Mouse (Mus musculus) megakaryocyte-erythroid progenitor cell, adult 5-6 weeks (primary cell): ENCODE results near the gene Pycard. TPM values are rescaled to one million over a fixed set of nuclear protein-coding genes. Genes with fewer than 3 reads are reported as not detected.
"Not testable (repeated sequence)": the region's sequence is repeated elsewhere in the genome, so short reads cannot be mapped to it uniquely, and the experiment has no call there.

Source experiments
- ATAC-seq: replicated peaks from 2 replicates; pipeline ENCODE4 v1.8.0; 2016; ENCODE audit warnings: mild to moderate bottlenecking, inconsistent platforms; ENCODE audit not compliant: severe bottlenecking, poor library complexity, low FRiP score, low TSS enrichment
- total RNA-seq, 2 experiments: library from RNA; stranded (forward) in 1 of 2; stranded (reverse) in 1 of 2; fragments of 200-1000, 215-1000 nt in 1 of 2; fragments of >200 nt in 1 of 2; fragmentation: Nextera tagmentation in 1 of 2; gene quantifications; 2 replicates each; pipeline ENCODE4 v1.2.3; 2014 to 2017

The Pycard gene
- total RNA-seq, 2 experiments from 2014 or later = 10.6 to 56.1 TPM

GRCm38 (mm10) chr7:127952864-127953581, 40.6 kb downstream of the Pycard start:
- ATAC-seq = no peak

GRCm38 (mm10) chr7:127946470-127947023, 47.1 kb downstream of the Pycard start, which contains the start of gene Prss36:
Gene Prss36, minus strand, starts transcription at chr7:127946725.
- ATAC-seq = no peak

- ATAC-seq = no peak
Observed at GRCm38 (mm10) chr7:127944614-127945013, 49.1 kb downstream of the Pycard start.

- ATAC-seq = not testable (repeated sequence)
Observed at GRCm38 (mm10) chr7:127942097-127942496, 51.6 kb downstream of the Pycard start.

Other genes with a start within 250 kb of the Pycard start
- gene Fbxl19, start 249.3 kb downstream of the Pycard start, total RNA-seq (2014; fragmentation: Nextera tagmentation) = 11.6 and 14.2 TPM in 2 replicates
- 12.2 and 12.5 TPM in 2 replicates for gene Fbxl19, start 249.3 kb downstream of the Pycard start, total RNA-seq (2017)
- 23.4 and 29.5 TPM in 2 replicates for gene Orai3, start 224.1 kb downstream of the Pycard start, total RNA-seq (2014; fragmentation: Nextera tagmentation)
- 21.0 and 22.9 TPM in 2 replicates for gene Orai3, start 224.1 kb downstream of the Pycard start, total RNA-seq (2017)
- gene Setd1a, start 217.2 kb downstream of the Pycard start, total RNA-seq (2014; fragmentation: Nextera tagmentation) = 83.0 and 94.4 TPM in 2 replicates
- 10.6 and 19.5 TPM in 2 replicates for gene Setd1a, start 217.2 kb downstream of the Pycard start, total RNA-seq (2017)
- gene Gm49388, start 208.3 kb downstream of the Pycard start, total RNA-seq (2014; fragmentation: Nextera tagmentation) = 1.0 TPM in 1 of 2 replicates, not detected in the other
- 0.85 TPM in 1 of 2 replicates, not detected in the other for gene Gm49388, start 208.3 kb downstream of the Pycard start, total RNA-seq (2017)
- gene Hsd3b7, start 193.3 kb downstream of the Pycard start, total RNA-seq (2014; fragmentation: Nextera tagmentation) = 38.9 and 56.1 TPM in 2 replicates
- gene Hsd3b7, start 193.3 kb downstream of the Pycard start, total RNA-seq (2017) = 16.8 and 60.3 TPM in 2 replicates
- 67.0 and 84.7 TPM in 2 replicates for gene Stx4a, start 169.6 kb downstream of the Pycard start, total RNA-seq (2014; fragmentation: Nextera tagmentation)
- gene Stx4a, start 169.6 kb downstream of the Pycard start, total RNA-seq (2017) = 31.5 and 44.7 TPM in 2 replicates
- 0.10 and 3.0 TPM in 2 replicates for gene Stx1b, start 169.3 kb downstream of the Pycard start, total RNA-seq (2014; fragmentation: Nextera tagmentation)
- 0.19 and 4.3 TPM in 2 replicates for gene Stx1b, start 169.3 kb downstream of the Pycard start, total RNA-seq (2017)
- 32.4 and 38.3 TPM in 2 replicates for gene Zfp646, start 117.6 kb downstream of the Pycard start, total RNA-seq (2014; fragmentation: Nextera tagmentation)
- 36.9 and 43.3 TPM in 2 replicates for gene Zfp646, start 117.6 kb downstream of the Pycard start, total RNA-seq (2017)
- 9.3 and 12.8 TPM in 2 replicates for gene Zfp668, start 117.0 kb downstream of the Pycard start, total RNA-seq (2014; fragmentation: Nextera tagmentation)
- gene Zfp668, start 117.0 kb downstream of the Pycard start, total RNA-seq (2017) = 2.3 and 2.8 TPM in 2 replicates
- gene Prss53, start 102.9 kb downstream of the Pycard start, total RNA-seq (2014; fragmentation: Nextera tagmentation) = 0.81 TPM in 1 of 2 replicates, not detected in the other
- gene Prss53, start 102.9 kb downstream of the Pycard start, total RNA-seq (2017) = not detected in 2 replicates
- gene Gm21974, start 98.4 kb downstream of the Pycard start, total RNA-seq (2014; fragmentation: Nextera tagmentation) = not detected in 2 replicates
- gene Gm21974, start 98.4 kb downstream of the Pycard start, total RNA-seq (2017) = not detected in 2 replicates
- gene Vkorc1, start 98.2 kb downstream of the Pycard start, total RNA-seq (2014; fragmentation: Nextera tagmentation) = 54.1 and 72.8 TPM in 2 replicates
- 25.4 and 37.0 TPM in 2 replicates for gene Vkorc1, start 98.2 kb downstream of the Pycard start, total RNA-seq (2017)
- 76.8 and 85.0 TPM in 2 replicates for gene Bckdk, start 89.8 kb downstream of the Pycard start, total RNA-seq (2014; fragmentation: Nextera tagmentation)
- gene Bckdk, start 89.8 kb downstream of the Pycard start, total RNA-seq (2017) = 32.4 and 62.8 TPM in 2 replicates
- gene Kat8, start 81.4 kb downstream of the Pycard start, total RNA-seq (2014; fragmentation: Nextera tagmentation) = 32.7 and 37.9 TPM in 2 replicates
- 27.0 and 35.8 TPM in 2 replicates for gene Kat8, start 81.4 kb downstream of the Pycard start, total RNA-seq (2017)
- not detected in 2 replicates for gene Prss8, start 63.8 kb downstream of the Pycard start, total RNA-seq (2014; fragmentation: Nextera tagmentation)
- not detected in 2 replicates for gene Prss8, start 63.8 kb downstream of the Pycard start, total RNA-seq (2017)
- 2.8 and 9.8 TPM in 2 replicates for gene Prss36, start 47.1 kb downstream of the Pycard start, total RNA-seq (2014; fragmentation: Nextera tagmentation)
- 2.5 and 3.4 TPM in 2 replicates for gene Prss36, start 47.1 kb downstream of the Pycard start, total RNA-seq (2017)
- 315 and 387 TPM in 2 replicates for gene Fus, start 26.4 kb downstream of the Pycard start, total RNA-seq (2014; fragmentation: Nextera tagmentation)
- 61.4 and 85.2 TPM in 2 replicates for gene Fus, start 26.4 kb downstream of the Pycard start, total RNA-seq (2017)
- gene Trim72, start 10.1 kb upstream of the Pycard start, total RNA-seq (2014; fragmentation: Nextera tagmentation) = not detected in 2 replicates
- gene Trim72, start 10.1 kb upstream of the Pycard start, total RNA-seq (2017) = 0.52 TPM in 1 of 2 replicates, not detected in the other
- 3.2 TPM in 1 of 2 replicates, not detected in the other for gene Itgam, start 68.8 kb upstream of the Pycard start, total RNA-seq (2014; fragmentation: Nextera tagmentation)
- 0.95 and 2.3 TPM in 2 replicates for gene Itgam, start 68.8 kb upstream of the Pycard start, total RNA-seq (2017)
- gene Gm49368, start 68.8 kb upstream of the Pycard start, total RNA-seq (2014; fragmentation: Nextera tagmentation) = not detected in 2 replicates
- gene Gm49368, start 68.8 kb upstream of the Pycard start, total RNA-seq (2017) = not detected in 2 replicates
- gene Itgax, start 135.7 kb upstream of the Pycard start, total RNA-seq (2014; fragmentation: Nextera tagmentation) = 0.92 TPM in 1 of 2 replicates, not detected in the other
- gene Itgax, start 135.7 kb upstream of the Pycard start, total RNA-seq (2017) = 0.46 and 2.7 TPM in 2 replicates
- gene Itgad, start 160.5 kb upstream of the Pycard start, total RNA-seq (2014; fragmentation: Nextera tagmentation) = 0.11 TPM in 1 of 2 replicates, not detected in the other
- gene Itgad, start 160.5 kb upstream of the Pycard start, total RNA-seq (2017) = not detected in 2 replicates
- gene Cox6a2, start 212.5 kb upstream of the Pycard start, total RNA-seq (2014; fragmentation: Nextera tagmentation) = 2.8 TPM in 1 of 2 replicates, not detected in the other
- gene Cox6a2, start 212.5 kb upstream of the Pycard start, total RNA-seq (2017) = not detected in 2 replicates
- gene Armc5, start 243.5 kb upstream of the Pycard start, total RNA-seq (2014; fragmentation: Nextera tagmentation) = 15.3 and 18.1 TPM in 2 replicates
- gene Armc5, start 243.5 kb upstream of the Pycard start, total RNA-seq (2017) = 9.2 and 9.8 TPM in 2 replicates
- gene 9130023H24Rik, start 244.2 kb upstream of the Pycard start, total RNA-seq (2014; fragmentation: Nextera tagmentation) = 2.1 and 3.8 TPM in 2 replicates
- 2.2 and 4.8 TPM in 2 replicates for gene 9130023H24Rik, start 244.2 kb upstream of the Pycard start, total RNA-seq (2017)